Mouse (Mus musculus) limb, embryonic 14.5 days (tissue): ENCODE data around the gene Eci3. TPM values are rescaled to one million over a fixed set of nuclear protein-coding genes. Genes with fewer than 3 reads are reported as not detected.
"Not testable (repeated sequence)": the region's sequence is repeated elsewhere in the genome, so short reads cannot be mapped to it uniquely, and the experiment has no call there.

ENCODE experiments used
- ATAC-seq: fragments of 200-750 bp; cut with Nextera tagmentation; 2 replicates; pipeline ENCODE4 v1.8.0; 2017; ENCODE audit warnings: low read depth, moderate number of reproducible peaks, moderate TSS enrichment; ENCODE audit not compliant: low FRiP score
- DNase-seq: peaks from one replicate; pipeline ENCODE4 v3.0.0-alpha.2; 2015; ENCODE audit warnings: low spot score
- H3K27ac ChIP-seq: fragments of 300-500 bp; sonication (generic); replicated peaks from 2 replicates; pipeline ENCODE4 v1.5.1; 2014; ENCODE audit warnings: low read depth, mild to moderate bottlenecking, low read length, moderate library complexity, mixed read lengths
- H3K27me3 ChIP-seq: fragments of 300-500 bp; sonication (generic); 2 replicates; pipeline ENCODE4 v1.6.1; 2014; ENCODE audit warnings: low read length, mixed read lengths; ENCODE audit not compliant: control insufficient read depth, insufficient read depth
- H3K36me3 ChIP-seq: fragments of 300-500 bp; sonication (generic); 2 replicates; pipeline ENCODE4 v1.6.1; 2014; ENCODE audit warnings: mild to moderate bottlenecking, low read length, moderate library complexity, mixed read lengths; ENCODE audit not compliant: control insufficient read depth, insufficient read depth
- H3K4me1 ChIP-seq: fragments of 300-500 bp; sonication (generic); 2 replicates; pipeline ENCODE4 v1.6.1; 2014; ENCODE audit warnings: antibody characterized with exemption, low read length, mixed read lengths; ENCODE audit not compliant: control insufficient read depth, insufficient read depth
- H3K4me2 ChIP-seq: fragments of 300-500 bp; sonication (generic); replicated peaks from 2 replicates; pipeline ENCODE4 v1.6.1; 2014; ENCODE audit warnings: low read depth, mild to moderate bottlenecking, low read length, moderate library complexity; ENCODE audit not compliant: severe bottlenecking
- H3K4me3 ChIP-seq: fragments of 300-500 bp; sonication (generic); replicated peaks from 2 replicates; pipeline ENCODE4 v1.5.1; 2014; ENCODE audit warnings: low read length
- H3K9ac ChIP-seq: fragments of 300-500 bp; sonication (generic); 2 replicates; pipeline ENCODE4 v1.6.1; 2014; ENCODE audit warnings: mild to moderate bottlenecking, low read depth, low read length, moderate library complexity; ENCODE audit not compliant: severe bottlenecking
- H3K9me3 ChIP-seq: fragments of 300-500 bp; sonication (generic); 2 replicates; pipeline ENCODE4 v1.6.1; 2016; ENCODE audit warnings: low read length; ENCODE audit not compliant: control insufficient read depth
- POLR2A ChIP-seq: fragments of 200-500 bp; IDR thresholded peaks from 2 replicates; pipeline ENCODE4 v1.8.0; 2012; ENCODE audit warnings: inconsistent platforms, mild to moderate bottlenecking, moderate library complexity, borderline replicate concordance; ENCODE audit not compliant: insufficient read depth, insufficient read length; ENCODE audit errors: extremely low read depth
- whole genome bisulfite sequencing: fragments of 180-500 bp; shearing (Covaris S2); extraction: QIAGEN DNeasy Blood & Tissue Kit; methylation state at CpG from one replicate; pipeline ENCODE4 v1.1.7; 2014; 5-methylcytosine and 5-hydroxymethylcytosine counted together
- polyA plus RNA-seq, 2 experiments: library from polyadenylated mRNA; depleted of rRNA in 1 of 2; stranded (reverse) in 1 of 2; unstranded in 1 of 2; fragments of >200 nt; fragmentation: Nextera tagmentation in 1 of 2; extraction: Ambion mirVana in 1 of 2; gene quantifications; 2 replicates each; pipeline versions ENCODE4 v1.2.1 to v1.2.3; 2012 to 2014

Eci3 gene
- polyA plus RNA-seq, 2 experiments = 0.94 to 1.2 TPM

DNA sequence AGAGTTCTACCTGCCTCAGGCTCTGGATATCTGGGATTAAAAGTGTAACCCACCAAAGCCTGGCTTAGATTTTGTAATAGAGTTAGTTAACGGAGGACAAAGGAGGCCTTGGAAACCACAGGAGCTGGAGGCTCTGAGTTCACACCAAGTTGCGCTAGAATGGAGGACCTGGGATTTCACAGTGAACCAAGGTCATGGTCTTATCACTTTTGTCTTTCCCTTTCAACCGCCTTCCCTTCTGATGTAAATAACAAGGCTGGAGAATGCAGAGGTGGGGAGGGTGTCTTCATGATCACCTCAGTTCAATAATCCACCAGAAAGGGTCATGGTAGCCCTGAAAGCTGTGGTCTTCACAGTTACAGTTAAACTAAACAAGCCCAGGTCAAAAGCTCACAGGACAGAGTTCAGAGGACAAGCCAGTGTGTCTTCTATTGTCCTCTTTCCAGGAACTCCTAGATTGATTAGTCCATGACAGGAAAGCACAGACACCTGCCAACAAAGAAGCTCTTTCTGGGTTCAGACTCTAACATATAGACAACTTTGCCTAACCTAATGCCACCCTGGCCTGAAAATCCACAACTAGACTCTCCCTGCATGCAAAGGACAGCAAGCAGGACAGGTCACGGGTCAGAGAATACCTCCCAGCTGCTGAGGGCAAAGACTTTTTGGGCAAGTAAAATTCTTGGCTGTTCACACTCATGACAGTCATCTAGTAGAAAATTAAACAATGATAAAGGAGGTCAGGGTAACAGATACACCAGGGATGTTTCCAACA lies 2.4 kb downstream of the Eci3 start:
- no peaks in the 10 kb centered on the region for H3K4me1 ChIP-seq
- H3K4me2 ChIP-seq = no peak overlapping the region
- no peak for ATAC-seq
- WGBS = 83% methylated on average over 4 of the region's 4 CpGs
- no peak overlapping the region for H3K27ac ChIP-seq
- H3K4me3 ChIP-seq = no peak overlapping the region
- H3K36me3 ChIP-seq = no peaks in the 10 kb centered on the region
- no peak overlapping the region for H3K9ac ChIP-seq
- H3K27me3 ChIP-seq = peaks cover 12% of the 10 kb centered on the region; the same call in 1 of the 2 replicates
- H3K9me3 ChIP-seq = no peaks in the 10 kb centered on the region
- no peak for TF ChIP-seq POLR2A
- DNase-seq = no peak

DNA sequence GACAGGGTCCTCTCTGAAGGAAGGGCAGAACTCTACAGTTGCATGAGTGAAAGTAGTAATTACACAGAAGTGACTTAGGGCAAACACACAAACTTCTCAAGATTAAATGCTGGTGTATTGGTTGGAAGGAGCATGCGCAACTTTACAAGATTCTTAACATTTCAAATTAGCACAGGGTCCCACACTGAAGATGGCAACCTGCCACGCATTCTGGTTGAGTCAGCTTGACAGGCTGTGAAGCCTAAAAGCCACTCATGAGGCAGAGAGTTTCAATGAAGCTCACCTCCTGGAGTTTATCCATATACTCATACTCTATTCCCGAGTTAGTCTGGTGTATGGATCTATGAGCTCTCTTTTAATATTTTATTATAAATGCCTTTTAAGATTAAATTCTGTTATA lies 5.5 kb downstream of the Eci3 start:
- not testable (repeated sequence) for H3K36me3 ChIP-seq, H3K9ac ChIP-seq, H3K27ac ChIP-seq, ATAC-seq, H3K27me3 ChIP-seq, DNase-seq, H3K4me3 ChIP-seq, H3K4me2 ChIP-seq, H3K4me1 ChIP-seq, H3K9me3 ChIP-seq
- WGBS = 74% methylated on average over 3 of the region's 3 CpGs

DNA sequence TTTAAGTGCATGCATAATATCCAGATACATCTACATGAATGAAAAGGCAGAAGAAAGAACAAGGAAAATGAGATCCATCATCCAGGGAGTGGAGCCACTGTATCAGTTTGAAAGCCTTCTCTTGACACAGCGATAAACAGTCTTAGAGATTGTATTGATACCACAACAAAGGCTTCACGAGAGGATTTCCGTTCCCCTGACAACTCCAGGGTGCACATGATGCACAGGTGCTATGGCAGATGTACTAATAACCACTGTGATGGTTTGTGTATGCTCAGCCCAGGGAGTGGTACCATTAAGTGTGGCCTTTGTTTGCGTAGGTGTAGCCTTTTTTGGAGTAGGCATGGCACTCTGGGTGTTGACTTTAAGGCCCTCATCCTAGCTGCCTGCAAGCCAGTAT lies 6.7 kb downstream of the Eci3 start:
- H3K27me3 ChIP-seq = no peaks in the 10 kb centered on the region
- ATAC-seq = no peak
- no peak overlapping the region for H3K27ac ChIP-seq
- H3K4me1 ChIP-seq = no peaks in the 10 kb centered on the region
- H3K4me3 ChIP-seq = no peak overlapping the region
- no peak for TF ChIP-seq POLR2A
- no peak overlapping the region for H3K4me2 ChIP-seq
- DNase-seq = no peak
- H3K36me3 ChIP-seq = no peaks in the 10 kb centered on the region
- 92% methylated on average over 4 of the region's 4 CpGs for WGBS
- no peaks in the 10 kb centered on the region for H3K9me3 ChIP-seq
- no peak overlapping the region for H3K9ac ChIP-seq

DNA sequence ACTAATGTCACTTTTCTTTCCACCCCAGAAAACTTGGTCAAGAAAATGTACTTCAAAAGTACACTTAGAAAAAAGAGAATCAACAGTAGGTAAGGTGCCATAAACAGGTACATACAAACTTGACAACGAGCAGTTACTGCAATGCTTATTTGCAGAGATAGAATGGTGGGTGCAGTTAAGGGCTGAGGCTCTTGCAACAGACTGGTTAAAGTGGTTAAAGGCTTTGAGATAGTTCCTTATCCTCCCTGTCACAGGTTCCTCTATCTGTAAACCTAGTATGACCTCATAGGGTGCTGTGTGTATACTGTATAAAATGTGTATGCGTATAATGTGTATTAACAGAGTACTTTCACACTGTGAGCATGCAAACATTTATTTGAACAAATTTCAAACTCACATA lies 12.2 kb downstream of the Eci3 start:
- H3K4me3 ChIP-seq, H3K27ac ChIP-seq, H3K27me3 ChIP-seq, ATAC-seq, H3K36me3 ChIP-seq, H3K9me3 ChIP-seq, H3K9ac ChIP-seq, H3K4me2 ChIP-seq, H3K4me1 ChIP-seq, DNase-seq: not testable (repeated sequence)
- WGBS = 88% methylated on average over 2 of the region's 2 CpGs

DNA sequence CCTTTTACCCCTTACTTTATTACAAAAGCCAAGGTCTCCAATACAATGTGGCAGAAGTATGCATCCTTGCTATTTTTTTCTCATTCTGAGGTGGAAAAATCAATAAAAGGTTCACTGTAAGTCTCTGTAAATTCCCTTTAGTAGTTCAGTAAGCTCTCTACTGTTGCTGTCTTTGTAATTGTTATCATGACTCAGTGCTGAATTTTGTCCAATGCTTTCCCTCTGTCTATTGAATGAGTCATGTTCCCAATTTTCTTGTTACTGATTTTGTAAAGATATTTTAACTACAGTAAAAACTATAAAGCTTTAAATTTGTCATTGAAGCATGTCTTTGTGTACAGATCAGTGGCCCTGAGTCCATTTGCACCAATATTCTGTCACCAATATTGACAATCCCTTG lies 21.2 kb downstream of the Eci3 start:
- Histone ChIP-seq H3K36me3 (no peaks in the 10 kb centered on the region), H3K9me3 (no peaks in the 10 kb centered on the region), H3K27me3 (no peaks in the 10 kb centered on the region), H3K4me1 (no peaks in the 10 kb centered on the region), H3K27ac (no peak overlapping the region), H3K4me3 (no peak overlapping the region), H3K4me2 (no peak overlapping the region), H3K9ac (no peak overlapping the region)
- DNase-seq (no peak), ATAC-seq (no peak)
- no peak for TF ChIP-seq POLR2A
